Mouse (Mus musculus): ENCODE data around the gene Pde1c.

Gene Pde1c

DNA sequence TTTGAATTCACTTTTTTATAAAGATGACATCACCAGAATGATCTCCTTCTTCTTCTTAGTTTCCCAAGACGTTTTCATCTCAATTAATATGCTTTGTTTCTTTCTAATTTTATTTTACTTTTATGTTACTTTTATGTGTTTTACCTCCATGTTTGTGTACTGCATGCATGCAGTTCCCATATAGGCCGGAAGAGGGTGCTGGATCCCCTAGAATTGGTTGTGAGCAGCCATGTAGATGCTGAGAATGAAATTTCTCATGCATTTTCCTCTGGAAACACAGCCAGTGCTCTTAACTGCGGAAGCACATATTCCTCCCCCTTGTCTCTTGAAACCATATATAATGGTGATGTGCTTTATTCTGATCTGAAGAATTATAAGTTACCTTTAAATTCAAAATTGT, 110.8 kb downstream of the Pde1c start:
- in situ Hi-C loops (cut with MseI, MboI) = no loop called here

DNA sequence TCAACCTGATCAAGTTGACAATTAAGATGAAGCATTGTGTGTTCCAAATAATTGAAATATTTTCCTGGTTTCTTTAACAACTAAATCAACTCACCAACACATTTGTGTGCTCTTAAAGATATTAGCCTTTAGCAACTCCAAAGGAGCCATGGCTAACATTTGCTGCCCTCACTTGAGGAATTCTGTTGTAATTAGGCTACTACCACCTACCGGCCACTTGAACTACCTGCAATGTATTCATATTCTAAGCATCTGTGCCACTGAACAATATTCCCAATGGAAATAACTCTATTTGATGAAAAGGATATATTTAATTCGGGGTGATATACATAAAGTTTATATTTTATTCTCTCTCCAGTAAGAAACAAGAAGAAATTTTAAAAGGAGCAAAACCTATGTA, 121.0 kb downstream of the Pde1c start:
- in situ Hi-C loops (cut with MseI, MboI) = loop anchor here (10.0 kb wide), 1 partner anchor 383 kb away; no protein-coding TSS in a partner anchor

DNA sequence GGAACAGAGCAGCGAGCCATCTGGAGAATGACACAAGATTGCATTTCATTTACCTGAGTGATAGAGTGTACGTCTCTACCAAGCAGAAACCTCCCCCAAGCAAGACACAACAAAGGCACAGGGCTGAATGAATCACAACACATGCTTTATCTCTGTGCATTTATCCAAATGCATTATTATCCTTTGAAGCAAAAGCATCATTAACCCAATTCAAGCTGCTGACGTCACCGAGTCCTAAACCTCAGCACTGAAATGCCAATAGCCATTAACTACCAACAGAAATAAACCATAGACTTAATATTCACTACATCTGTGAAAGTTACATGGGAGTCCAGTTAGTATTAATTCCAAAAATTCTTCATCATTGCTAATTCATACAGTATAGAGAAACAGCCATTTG, 127.4 kb downstream of the Pde1c start:
- in situ Hi-C loops (cut with MseI, MboI) = loop anchor here (10.0 kb wide), 1 partner anchor 377 kb away; no protein-coding TSS in a partner anchor

DNA sequence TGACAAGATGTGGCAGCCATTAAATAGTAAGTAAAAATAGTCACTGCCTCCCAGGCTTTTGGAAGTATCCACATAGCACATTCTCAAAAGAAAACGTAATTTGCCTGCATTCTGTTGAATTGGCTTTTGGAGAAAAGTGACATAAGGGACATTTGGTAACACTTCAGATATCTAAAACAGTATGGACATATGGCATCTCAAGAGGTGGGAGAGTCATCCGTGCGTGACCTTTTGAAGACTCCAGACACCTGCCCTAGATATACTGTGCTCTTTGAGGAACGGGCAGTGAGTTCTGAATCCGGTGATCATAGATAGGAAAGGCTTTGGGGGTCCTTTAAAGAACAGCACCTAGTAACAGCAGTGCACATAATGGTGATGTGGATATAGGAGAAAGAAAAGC, 143.1 kb downstream of the Pde1c start:
- in situ Hi-C loops (cut with MseI, MboI) = no loop called here

DNA sequence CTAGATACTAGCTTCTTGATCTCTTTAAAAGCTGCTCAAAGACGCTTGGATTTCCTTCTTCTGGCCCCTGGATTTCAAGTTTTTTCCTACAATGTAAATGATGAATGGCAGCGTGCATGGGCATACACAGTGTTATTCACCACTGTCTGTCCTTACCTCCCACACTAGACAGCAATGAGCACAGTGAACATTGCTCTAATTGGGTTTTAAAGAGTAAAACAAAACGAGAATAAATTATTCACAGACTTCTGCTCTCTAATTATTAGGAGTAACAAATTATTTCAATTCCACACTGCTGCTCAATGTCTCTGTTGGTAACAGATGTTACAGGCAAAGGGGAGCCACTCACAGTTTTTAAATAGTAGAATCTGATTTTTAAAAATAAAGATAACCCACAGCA, 146.0 kb downstream of the Pde1c start:
- in situ Hi-C loops (cut with MseI, MboI) = no loop called here

DNA sequence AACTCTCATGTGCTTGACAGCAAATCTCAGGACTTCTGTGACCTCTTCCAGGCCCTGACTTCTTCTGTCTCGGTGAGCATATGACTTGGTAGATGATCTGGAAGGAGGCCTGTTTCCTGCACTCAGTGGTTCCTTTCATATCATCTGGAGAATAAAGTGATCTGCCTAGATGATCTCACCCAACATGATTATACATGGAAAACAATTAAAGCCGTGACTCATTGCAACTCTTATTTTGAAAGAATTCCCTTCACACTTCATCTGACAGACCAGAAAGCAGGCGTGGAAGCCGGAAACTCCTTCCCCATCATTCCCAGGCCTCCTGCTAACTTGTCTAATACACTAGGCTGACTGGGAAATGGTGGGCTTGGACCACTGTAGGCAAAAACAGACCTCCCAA, 152.7 kb downstream of the Pde1c start:
- in situ Hi-C loops (cut with MseI, MboI) = no loop called here

DNA sequence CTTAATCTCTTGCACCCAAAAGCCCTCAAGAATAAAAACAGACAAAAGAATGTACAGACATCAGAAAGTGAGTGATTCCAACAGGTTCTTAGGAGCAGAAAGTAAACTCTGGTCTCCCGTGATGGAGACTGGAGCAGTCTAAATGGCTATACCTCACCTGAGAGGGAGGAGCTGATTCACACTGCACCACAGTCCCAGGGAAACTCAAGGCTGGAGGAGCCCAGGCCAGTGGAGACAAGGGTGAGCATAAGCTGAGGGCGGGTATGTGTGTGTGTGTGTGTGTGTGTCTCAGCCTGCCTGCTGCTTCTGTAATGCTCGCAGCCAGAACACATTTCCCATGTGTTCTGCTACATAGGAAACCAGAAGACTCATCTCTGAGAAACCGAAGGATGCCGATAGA, 179.7 kb downstream of the Pde1c start:
- in situ Hi-C loops (cut with MseI, MboI) = no loop called here

DNA sequence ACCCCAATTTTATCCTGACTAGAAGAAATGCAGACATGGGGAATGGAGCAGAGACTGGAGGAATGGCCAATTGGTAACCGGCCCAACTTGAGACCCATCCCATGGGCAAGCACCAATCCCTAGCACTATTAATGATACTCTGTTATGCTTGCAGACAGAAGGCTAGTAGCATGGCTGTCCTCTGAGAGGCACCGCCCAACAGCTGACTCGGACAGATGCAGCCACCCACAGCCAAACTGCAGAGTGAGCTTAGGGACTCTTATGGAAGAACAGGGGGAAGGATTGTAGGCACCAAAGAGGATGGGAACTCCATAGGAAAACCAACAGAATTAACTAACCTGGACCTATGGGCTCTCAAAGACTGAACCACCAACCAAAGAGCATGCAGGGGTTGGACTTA, 192.5 kb downstream of the Pde1c start:
- in situ Hi-C loops (cut with MseI, MboI) = no loop called here

DNA sequence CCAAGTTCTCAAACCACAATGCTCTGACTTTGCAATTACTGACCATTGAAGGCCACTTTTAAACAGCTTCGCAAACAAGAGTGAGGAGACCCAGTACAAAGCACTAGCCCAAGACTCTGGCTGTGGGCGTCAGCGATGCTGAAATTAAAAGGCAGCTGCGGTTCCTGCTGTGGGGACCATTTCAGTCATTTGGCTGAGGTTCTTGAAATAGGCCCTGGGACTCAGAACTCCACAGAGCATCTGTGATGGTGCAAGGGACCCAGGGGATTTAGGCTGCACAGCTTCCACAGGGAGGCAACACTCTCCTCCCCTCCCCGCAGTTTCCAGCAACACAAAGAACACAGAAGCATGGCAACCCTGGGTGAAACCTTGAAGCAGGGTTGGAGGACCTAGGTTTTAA, 194.7 kb downstream of the Pde1c start:
- in situ Hi-C loops (cut with MseI, MboI) = no loop called here

DNA sequence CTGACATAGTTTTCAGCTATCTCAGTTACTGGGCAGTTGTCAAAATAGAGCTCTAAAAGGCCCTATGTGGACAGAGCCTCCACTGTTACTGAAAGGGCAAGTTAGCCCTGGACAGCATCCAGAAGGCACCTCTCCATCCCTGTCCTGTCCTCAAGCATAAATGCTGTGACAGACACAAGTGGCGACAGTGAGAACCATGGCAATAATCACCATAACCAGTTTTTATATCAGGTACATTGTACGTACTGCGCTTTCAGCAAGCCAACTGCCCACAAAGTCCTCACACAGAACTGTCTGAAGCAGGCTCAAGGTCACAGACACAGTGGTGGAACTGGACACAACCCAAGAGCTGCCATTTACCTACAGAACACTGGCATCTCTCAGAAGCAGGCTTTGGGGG, 195.2 kb downstream of the Pde1c start:
- in situ Hi-C loops (cut with MseI, MboI) = no loop called here

DNA sequence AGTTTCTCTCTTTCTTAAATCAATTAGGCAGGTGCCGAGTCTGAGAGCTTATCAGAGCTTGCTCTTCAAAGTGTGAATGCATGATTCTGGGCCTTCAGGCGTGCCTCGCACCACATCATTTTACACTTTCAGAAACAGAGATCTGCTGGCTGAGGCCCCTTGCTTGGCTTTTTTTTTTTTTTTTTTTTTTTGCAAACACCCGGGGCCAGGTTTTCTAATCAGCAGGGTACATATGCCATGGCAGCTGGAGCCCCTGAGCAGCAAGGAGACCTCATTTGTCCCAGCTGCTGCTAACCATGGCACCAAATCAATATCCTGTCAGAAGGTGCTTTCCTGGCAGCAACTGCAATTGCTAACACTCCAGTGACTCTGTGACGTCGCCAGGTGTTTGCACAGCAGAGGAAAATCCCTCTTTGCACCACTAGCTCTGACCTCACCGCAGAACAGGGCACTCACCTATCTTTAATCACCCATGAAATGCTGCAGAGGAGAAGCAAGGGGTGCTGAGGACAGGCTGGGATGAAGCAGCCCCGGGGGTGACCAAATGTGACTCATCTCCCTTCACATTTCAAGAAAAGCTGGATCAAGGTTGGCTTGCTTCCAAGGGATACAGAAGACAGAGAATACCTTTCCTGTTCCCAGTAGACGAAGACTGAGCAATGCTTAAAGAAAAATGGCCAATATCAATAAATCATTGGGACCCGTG, 195.7 kb downstream of the Pde1c start:
- in situ Hi-C loops (cut with MseI, MboI) = no loop called here

DNA sequence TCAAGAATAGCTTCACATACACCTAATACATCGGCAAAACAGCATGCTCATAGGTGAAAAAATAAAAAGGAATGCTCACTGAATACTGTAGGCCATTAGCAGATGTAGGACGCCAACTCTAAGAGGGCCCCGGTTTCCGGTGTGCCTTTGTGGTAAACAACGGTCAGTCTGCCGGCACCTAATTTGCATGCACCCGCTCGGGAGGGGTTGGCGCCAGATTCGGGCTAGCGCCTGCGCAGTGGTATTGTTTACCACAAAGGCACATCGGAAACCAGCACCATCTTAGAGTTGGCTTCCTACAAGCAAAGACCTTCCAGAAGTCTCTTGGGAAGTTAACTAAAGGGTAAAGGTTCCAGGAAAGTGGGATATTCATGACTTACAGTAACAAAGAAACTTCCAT, 199.4 kb downstream of the Pde1c start:
- in situ Hi-C loops (cut with MseI, MboI) = no loop called here

DNA sequence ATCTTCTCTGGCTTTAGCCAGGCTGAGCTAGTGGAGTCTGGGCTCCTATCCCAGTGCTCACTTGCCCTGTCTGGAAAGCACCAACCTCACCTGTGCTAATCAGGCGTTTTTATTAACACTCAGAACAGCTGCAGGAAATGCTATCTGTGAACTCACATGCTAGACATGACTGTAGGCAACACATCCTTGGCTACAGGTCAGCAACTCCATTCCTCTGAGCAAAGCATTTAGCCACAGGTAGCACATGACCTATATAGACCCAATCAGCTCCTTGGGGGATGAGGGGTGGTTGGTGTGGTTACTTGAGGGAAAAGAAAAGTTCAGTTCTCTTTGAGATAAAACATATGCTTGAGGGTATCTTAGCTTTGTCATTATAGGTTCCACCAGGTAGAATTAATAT, 200.8 kb downstream of the Pde1c start:
- in situ Hi-C loops (cut with MseI, MboI) = no loop called here

DNA sequence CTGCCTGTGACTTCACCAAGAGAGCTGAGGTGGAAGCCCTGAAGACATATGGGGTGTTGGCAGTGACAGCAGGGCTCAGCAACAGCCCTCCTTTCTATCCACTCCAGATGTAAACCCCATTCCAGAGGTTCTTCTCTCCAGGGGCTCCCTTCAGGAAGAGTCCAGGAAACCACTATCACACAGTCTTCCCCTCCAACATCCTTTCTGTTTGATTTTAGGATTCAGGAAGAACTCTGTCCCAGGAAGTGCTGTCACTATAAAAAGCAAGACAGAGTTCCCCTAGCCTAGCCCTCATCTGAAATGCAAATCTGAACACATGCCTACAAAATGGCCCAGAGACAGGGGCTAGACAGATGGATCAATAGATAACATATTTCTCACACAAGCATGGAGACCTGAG, 201.6 kb downstream of the Pde1c start:
- in situ Hi-C loops (cut with MseI, MboI) = no loop called here

DNA sequence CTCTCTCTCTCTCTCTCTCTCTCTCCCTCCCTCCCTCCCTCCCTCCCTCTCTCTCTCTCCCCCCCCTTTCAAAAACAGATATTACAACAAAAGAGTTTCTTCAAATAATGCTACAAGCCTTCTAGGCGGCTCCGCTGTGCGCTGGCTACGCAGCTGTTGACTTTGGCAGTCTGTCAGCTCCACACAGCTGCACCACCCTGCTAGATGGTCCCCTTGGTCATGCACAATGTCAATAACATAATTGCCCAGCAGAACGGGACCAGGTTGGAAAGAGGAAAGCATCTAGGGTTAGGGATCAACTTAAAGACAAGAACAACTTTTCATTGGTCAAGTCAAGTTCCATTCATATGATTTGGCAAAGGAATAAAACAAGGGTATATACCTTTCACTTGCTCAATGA, 206.3 kb downstream of the Pde1c start:
- in situ Hi-C loops (cut with MseI, MboI) = no loop called here

DNA sequence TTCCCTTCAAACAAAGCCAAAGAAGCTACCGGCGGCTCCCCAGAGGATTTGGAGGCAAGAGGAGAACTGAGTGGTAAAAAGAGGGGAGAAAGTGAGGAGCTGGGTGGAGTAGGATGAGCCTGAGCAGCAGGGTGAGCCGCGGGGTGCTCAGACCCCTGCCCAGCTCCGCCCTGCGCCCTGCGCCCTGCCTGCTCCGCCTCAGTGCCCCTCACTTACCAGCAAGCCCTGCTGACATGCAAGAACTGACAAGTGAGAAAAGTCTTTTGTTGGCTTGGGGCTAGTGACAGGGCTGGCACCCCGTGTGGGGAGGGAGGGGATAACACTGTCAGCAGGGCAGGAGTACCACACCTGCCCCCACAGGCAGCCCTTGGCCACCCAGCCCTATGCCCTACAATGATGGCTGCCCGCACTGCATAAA, 206.8 kb downstream of the Pde1c start:
- in situ Hi-C loops (cut with MseI, MboI) = no loop called here

DNA sequence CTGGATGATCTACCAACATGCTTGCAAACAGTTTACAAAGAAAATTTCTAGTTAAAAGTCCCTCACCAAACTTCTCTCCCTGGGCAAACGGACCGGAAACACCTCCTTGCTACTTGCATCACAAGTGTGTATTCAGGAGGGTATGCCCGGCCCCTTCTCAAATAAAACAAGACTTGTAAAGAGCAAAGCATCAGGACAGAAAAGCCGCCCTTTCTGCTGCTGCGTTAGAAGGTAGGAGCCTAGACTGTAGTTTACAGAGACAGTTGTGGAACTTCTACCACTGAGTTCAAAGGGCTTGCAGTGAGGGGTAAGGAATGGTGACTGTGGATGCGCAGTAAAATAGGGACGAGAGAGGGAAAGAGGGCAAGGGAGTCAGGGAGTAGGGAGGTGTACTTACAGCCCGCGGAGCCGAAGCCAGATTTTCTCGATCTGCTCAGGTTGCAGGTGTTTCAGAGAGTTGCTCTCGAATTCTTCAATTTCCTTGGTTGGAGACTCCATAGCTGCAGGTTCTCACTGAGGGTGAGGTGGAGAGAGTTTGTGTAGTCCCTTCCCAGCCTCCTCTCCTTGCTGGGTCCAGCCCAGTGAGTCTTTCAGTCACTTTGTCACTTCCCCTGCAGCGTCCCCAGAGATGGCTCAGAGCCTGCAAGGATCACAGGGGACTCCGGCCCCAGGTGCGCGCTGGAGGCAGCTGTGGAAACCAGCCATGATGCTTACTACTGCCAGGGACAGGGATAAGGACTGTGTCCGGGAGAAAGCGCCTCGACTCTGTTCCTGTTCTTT, 207.4 kb downstream of the Pde1c start:
- in situ Hi-C loops (cut with MseI, MboI) = no loop called here

DNA sequence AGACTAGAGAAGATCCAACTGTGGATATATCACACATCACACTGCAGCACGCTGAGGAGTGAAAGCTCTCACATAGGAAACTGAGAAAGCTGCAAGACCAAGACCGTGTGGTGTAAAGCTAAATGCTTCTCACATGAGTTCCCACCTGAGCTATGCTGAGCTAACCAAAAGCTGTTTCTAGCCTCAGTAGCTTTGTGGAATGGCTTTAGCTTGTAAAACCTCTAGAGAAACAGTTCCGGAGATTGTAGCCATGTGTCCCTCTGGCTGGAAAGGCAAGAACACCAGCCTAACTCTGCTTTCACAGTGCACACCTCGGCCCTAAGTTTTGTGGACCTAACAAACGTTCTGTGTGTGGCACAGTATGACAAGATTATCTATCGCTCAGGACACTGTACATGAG, 208.8 kb downstream of the Pde1c start:
- in situ Hi-C loops (cut with MseI, MboI) = no loop called here

DNA sequence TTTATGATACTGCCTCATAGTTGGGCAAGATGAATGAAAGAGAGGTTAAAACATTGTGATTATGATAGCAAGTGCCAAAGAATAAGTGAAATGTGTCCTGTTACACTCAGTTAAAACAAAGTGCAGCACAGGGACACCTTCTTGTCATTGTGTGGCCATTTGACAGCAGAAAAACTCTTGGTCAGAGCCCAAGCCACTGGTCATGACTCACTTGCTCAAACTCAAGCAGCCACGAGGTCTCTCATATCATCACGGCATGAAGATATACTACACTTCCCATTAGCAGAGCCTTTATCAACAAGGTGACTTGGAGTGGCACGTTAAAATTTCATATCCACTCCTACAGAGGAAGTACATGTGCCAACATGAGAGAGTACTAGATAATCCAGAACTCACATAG, 209.8 kb downstream of the Pde1c start:
- in situ Hi-C loops (cut with MseI, MboI) = no loop called here

DNA sequence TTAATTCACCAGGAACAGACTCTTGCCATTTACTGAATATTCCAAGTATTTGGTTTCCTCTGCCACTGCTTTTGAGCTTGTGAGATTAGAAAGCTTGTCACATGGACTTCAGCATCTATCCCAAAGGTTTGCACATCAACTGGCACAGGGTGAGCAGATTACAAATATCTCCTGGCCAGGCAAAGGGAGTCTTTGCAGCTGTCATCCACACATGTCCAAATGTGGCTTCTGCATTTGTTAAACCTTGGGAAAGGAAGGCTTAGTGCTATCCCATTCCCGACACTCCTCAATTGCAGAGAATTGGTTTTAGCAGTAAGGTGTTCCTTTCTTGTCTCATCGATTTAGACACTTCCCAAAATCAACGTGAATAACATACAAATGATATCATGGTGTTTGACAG, 221.7 kb downstream of the Pde1c start:
- in situ Hi-C loops (cut with MseI, MboI) = no loop called here

DNA sequence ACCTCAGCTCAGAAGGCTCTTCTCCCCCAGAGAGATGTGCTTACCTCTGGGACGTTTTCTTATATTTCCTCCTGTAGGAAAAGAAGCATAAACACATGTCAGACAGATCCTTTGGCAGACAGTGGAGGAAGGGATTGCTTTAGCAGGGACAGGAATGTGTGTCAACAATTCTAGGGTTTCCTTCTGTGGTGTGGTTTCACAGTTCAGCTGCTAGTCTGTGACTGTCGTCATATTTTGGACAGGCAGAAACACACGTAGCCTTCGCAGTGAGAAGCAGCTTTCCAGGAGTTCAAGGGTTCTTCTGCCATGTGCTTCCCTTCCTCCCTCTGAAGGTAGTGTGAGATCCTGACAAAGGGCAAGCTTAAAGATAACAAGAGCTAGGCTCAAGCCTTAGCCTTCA, 223.8 kb downstream of the Pde1c start:
- in situ Hi-C loops (cut with MseI, MboI) = no loop called here

DNA sequence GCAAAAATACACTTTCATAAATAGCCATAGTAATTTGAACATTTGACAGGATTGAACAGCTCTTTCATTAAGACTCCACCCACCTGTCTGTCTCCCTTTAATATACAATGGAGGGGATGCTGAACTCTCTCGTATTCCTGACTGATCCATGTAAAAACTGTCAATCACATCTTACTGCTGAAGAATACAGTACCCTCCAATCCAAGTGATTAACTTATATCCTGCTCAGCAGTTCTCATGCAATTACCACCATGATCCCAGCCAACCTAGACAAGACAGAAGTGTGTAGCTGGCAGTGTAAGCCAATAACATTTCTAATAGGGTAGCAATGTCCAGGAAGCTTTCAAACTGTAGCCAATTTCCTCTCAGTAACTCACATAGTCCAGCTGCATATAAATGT, 226.9 kb downstream of the Pde1c start:
- in situ Hi-C loops (cut with MseI, MboI) = no loop called here

DNA sequence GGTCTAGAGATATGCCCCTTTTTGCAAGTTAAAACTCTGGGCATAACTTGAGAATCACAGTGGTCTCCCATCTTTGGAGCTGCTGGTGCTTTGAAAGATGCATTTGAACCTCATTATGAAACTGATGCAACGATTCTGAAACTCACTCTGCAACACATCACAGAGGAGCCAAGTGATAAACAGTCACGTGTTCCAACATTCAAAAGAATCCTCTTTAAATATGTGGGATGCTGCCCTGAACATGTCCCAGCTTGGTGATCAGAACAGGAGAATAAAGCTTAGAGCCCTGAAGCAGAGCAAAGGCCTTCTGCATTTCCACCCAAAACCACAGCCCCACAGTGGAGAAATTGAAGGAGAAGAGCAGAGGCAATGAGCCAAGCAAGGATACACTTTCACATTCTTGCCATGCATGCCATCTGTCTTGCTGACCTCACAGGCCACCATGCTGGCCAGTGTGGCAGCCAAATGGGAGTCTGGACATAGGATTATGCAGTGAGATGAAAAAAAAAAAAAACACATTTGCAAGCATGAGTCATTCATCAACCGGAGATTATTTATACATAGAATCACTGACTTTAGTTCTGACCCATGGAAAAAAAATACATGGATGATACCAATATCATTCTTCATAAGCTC, 233.0 kb downstream of the Pde1c start:
- in situ Hi-C loops (cut with MseI, MboI) = no loop called here

Measured in mouse trophoblast stem cell (cell line).